Mouse (Mus musculus): ENCODE data around the gene Ogdh.
A peak's percentile ranks its signal among the peaks of the same experiment; 100 is the strongest.
"Not testable (repeated sequence)": the region's sequence is repeated elsewhere in the genome, so short reads cannot be mapped to it uniquely, and the experiment has no call there.

The Ogdh gene

DNA sequence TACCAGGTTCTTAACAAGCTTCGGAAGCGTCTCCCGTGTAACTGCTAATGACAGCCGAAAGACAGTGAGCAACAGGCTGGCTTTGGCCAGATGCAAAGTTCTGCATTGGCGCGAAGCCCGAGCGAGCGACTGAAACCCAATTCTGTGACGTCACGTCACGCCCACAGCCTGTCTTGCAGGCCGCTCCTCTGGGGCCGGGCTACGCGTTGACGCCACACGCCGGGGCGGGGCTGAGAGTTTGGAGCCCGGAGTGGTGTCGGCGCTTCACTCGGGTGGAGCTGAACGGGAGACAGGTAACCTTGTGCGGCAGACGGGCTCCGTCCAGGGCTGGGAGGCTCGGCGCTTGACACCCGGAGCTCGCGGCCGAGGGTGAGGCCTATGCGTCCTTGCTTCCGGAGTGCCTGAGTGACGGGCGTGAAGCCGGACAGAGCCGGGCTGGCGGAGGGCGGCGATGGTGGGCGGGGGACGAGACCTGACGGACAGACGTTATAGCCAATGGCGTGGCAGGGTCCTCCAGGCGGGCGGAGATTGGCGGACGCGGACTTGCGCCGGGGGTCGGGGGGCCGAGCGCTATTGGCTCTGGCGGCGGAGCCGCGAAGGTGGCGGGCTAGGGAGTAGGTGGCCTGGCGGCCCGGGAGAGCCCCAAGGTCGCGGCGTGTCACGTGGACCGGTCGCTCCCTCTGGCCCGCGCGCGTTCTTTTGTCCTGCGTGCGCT lies at the start of gene Ogdh:
Gene Ogdh, plus strand, starts transcription at position 233 of the 715 bp plus-strand sequence.
- peak; percentile 100 for DNase-seq

DNA sequence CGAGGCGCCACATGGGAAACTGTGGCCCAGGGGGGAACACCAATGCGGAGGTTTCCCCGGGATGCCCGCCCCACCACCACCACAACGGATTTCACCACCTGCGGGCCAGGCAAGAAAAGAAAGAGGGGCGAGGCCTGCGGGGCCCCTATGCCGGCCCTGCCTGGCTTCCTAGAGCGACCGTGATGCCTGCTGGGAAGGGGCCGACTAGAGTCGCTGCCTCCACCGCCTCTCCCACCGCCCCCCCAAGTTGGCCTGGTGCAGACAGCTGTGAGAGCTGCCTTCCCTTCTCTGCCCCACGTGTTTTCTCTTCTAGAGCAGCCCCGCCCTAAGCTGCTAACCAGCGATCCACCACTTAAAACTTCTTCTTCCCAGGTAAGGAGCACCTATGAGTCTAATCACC lies 46.7 kb upstream of the Ogdh start:
- no peak for DNase-seq

- DNase-seq = no peak
Measured at GRCm38 (mm10) chr11:6252248-6252647, 39.2 kb upstream of the Ogdh start.

GRCm38 (mm10) chr11:6252824-6253223 lies 38.6 kb upstream of the Ogdh start:
- DNase-seq = no peak

GRCm38 (mm10) chr11:6254602-6255001 lies 36.8 kb upstream of the Ogdh start:
- DNase-seq = not testable (repeated sequence)

GRCm38 (mm10) chr11:6256490-6257072 lies 34.9 kb upstream of the Ogdh start:
- peak; percentile 28 for DNase-seq

GRCm38 (mm10) chr11:6259413-6259812 lies 32.0 kb upstream of the Ogdh start:
- DNase-seq = no peak

DNA sequence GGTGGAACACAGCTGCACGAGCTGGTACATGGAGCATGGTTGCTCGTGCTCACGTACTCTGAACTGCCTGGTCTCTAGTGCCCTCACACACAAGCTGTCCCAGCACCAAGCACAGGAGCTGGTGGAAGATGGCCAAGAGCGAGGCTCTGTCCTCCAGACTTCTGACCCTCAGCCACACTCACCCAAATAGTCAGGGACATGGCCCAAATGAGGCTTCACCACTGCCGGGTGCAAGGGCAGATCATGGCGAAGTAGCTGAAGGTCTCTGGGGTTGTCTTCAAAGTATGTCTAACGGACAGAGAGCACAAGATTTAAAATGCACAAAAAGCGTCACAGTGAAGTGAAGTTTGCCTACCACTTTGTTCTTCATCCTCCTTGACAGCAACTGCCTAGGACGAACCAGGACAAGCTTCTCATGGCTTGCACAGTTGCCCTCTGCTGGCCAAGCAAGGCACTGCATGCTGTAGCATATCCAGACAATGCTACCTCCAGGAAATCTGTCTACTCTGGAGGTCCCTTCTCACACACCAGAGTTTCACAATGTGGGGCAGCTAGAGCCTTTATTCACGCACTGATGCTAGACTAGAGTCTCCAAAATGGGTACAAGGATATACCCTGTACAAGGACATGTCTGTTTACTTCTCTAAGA lies 29.9 kb upstream of the Ogdh start:
- DNase-seq = peak; percentile 77

- no peak for DNase-seq
Measured at GRCm38 (mm10) chr11:6266621-6267020, 24.8 kb upstream of the Ogdh start.

DNA sequence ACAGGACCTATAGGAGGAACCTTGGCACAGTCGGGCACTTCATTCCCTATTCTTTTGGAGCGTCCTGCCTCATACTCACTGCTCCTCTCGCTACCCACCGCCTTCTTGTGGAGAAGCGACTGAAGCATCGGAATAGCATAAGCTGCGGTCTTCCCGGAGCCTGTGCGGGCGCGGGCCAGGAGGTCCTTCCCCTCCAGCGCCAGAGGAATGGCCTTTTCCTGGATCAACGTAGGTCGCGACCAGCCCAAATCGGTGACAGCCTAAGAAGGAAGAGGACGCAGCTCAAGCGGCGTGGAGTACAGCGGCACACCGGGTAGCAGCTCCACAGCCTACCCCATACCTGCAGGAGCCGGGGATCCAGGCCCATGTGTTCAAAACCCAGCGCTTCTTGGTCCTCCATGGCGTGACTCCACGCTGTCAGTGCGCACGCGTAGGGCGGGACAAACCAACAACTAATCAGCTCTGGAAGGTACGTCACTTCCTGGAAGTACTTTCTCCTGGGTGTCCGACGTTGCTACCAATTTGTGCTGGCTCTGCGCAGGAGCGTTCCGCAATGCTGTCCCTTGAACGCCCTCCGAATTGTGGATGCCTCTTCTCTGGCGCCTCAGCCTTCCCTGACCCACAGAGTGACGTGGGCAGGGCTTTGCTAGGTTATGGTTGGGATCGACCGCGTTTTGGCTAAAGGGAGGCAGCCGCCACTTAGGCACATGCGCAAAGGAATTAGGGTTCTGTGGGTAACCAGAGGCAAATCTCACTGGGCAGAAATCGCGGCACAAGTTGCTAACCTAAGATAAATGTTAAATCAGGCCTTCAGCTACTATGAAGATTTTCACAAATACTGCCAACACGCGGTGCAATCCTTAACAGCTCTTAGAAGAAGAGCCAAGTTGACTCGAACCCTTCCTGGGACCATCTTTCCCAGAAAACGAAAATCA lies 23.8 kb upstream of the Ogdh start, which contains the start of gene Ddx56:
Gene Ddx56, minus strand, starts transcription at position 453 of the 935 bp plus-strand sequence.
- DNase-seq = peak; percentile 91

- peak; percentile 33 for DNase-seq
Measured at GRCm38 (mm10) chr11:6273607-6274006, 17.8 kb upstream of the Ogdh start.

- peak; percentile 99 for DNase-seq
Measured at GRCm38 (mm10) chr11:6274387-6275093, 16.9 kb upstream of the Ogdh start, which contains the start of gene Tmed4. Tmed4 (minus strand) TSS chr11:6274870.

DNA sequence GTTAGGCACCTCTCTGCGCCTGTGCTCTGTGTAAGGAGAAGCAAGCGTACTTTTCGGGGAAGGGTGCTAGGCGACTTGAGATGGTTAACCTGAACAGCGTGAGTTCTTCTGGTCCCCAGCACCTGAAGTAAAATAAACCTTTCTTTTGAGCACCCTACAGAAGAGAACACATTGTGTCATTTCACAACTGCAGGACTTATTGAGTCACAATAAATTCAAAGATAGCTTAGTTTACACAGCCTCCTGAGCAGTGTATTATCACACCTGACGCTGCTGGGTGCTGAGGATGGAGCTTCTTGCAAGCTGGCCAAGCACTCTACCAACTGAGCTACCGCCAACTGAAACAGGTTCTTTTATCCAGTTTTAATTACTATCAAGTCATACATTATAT lies 16.3 kb upstream of the Ogdh start:
- no peak for DNase-seq

- no peak for DNase-seq
Measured at GRCm38 (mm10) chr11:6276466-6276865, 15.0 kb upstream of the Ogdh start.

- DNase-seq = no peak
Measured at GRCm38 (mm10) chr11:6282940-6283339, 8.5 kb upstream of the Ogdh start.

- DNase-seq = no peak
Measured at GRCm38 (mm10) chr11:6290138-6290537, 1.3 kb upstream of the Ogdh start.

DNA sequence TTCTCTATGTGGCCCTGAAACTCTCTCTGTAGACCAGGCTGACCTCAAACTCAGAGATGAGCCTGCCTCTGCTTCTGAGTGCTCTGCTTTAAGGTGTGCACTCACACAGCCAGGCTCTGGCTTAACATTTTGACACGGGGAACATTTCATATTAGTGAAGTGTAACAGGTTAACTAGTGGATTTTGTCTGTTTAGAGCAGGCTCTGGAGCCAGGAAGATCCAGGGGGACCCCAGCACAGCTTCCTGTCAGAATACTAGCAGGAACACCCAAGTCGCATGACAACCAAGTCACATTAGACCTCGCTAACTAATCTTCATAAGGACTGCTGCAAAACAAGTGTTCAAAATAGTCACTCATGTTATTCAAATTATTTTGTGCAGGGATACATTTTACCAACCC lies 550 bp upstream of the Ogdh start:
- DNase-seq = no peak

DNA sequence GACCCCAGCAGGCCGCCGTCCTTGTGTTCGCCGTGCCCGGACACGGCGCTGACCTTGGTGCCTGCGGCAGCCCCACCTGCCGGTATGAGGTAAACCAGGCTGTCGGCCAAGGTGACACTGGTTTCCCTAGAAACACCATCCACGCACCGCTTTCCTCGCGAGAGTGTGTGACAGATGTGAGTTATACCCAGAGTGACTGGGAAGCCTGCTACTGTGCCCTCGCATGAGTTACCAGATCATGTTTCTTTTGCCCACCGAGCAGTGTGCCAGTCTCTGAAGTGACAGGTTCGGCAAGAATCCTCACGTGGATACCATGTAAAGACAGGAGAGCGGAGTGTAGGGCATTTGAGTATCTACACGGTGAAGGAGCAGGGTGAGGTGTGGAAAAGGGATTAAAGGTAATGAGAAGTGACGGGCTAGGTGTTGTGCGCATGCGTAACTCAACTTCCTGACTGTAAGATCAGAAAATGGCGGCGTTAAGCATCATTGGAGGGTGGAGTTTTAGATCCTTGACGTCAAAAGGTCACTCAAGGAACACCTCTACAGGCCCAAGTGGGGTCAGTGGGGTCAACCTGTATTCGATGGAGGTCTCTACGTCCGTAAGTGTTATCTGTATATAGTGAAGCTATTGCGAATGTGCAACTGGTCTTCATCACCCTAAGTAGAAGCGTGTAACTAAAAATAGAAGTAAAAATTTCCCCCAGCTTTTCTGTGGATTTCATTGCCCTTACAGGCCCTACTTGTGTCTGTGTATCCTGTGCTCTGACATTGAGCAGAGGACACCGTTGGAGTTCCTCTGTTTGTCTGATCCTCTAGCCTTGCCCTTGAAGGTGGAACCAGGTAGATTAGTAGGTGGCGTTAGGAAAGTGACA lies 919 bp downstream of the Ogdh start:
- DNase-seq = no peak

DNA sequence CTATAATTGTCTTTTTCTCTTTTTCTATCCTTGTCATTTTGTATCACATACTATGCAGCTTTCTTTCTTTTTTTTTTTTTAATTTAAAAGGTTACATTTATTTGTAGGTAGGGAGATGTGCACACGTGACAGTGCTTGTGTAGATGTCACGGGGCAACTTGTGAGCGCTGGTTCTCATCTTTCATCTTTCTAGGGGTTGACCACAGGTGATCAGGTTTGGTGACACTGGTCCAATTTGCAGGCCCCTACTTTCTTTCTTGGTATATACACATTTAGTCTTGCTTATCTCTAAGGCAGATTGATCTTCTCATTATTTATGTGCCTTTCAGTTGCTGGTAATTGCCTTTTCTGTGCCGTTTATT lies 1.5 kb downstream of the Ogdh start:
- no peak for DNase-seq

- no peak for DNase-seq
Measured at GRCm38 (mm10) chr11:6293601-6294000, 2.2 kb downstream of the Ogdh start.

DNA sequence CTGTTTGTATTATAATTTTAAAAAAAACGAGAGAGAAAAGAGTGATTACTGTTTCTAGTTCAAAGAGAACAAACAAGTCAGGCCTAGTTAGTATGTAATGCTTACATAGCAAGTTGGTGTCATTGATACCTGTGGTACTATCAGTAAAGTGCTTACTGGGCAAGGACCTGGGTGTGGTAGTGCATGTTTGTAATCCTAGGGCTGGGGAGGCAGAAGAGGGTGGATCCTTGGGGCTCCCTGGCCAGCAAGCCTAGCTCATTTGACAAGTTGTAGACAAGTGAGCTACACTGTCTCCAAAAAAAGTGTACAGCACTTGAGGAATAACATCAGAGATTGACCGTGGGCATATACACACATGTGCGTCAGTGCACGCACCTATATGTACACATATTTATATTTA lies 3.2 kb downstream of the Ogdh start:
- DNase-seq = no peak

Data from kidney, adult 18-20 months (tissue).